Mouse (Mus musculus) C2C12 (cell line): ENCODE results near the gene Eln. TPM values are rescaled to one million over a fixed set of nuclear protein-coding genes. Genes with fewer than 3 reads are reported as not detected.

ENCODE experiments used
- H3K27me3 ChIP-seq: one replicate; pipeline ENCODE4 v1.6.1; 2011; ENCODE audit not compliant: control insufficient read depth, insufficient read depth, insufficient read length
- H3K36me3 ChIP-seq: one replicate; pipeline ENCODE4 v1.6.1; 2011; ENCODE audit not compliant: control insufficient read depth, insufficient read depth
- H3K4me3 ChIP-seq: one replicate; pipeline ENCODE4 v1.5.1; 2011; ENCODE audit warnings: mild to moderate bottlenecking, control low read depth; ENCODE audit not compliant: poor library complexity, insufficient read depth, severe bottlenecking
- H3K79me2 ChIP-seq: one replicate; pipeline ENCODE4 v1.6.1; 2011; ENCODE audit not compliant: control insufficient read depth, insufficient read depth
- H3K79me3 ChIP-seq: one replicate; pipeline ENCODE4 v1.6.1; 2011; ENCODE audit warnings: low read depth, control low read depth
- H3ac ChIP-seq: one replicate; pipeline ENCODE3; 2011; ENCODE audit warnings: low read depth; ENCODE audit not compliant: control insufficient read depth, insufficient read length
- CEBPB ChIP-seq: IDR thresholded peaks from one replicate; pipeline ENCODE4 v1.6.1; 2011; ENCODE audit warnings: low read depth, mild to moderate bottlenecking, control low read depth, moderate library complexity
- CTCF ChIP-seq: IDR thresholded peaks from one replicate; pipeline ENCODE4 v1.5.1; 2011; ENCODE audit not compliant: control insufficient read depth, insufficient read depth, insufficient read length
- FOSL1 ChIP-seq: IDR thresholded peaks from one replicate; pipeline ENCODE4 v1.8.0; 2011; ENCODE audit warnings: mild to moderate bottlenecking, low read length; ENCODE audit not compliant: poor library complexity, insufficient read depth, severe bottlenecking
- MAX ChIP-seq: IDR thresholded peaks from one replicate; pipeline ENCODE4 v1.6.1; 2011; ENCODE audit warnings: mild to moderate bottlenecking, control low read depth
- MYOD1 ChIP-seq: IDR thresholded peaks from one replicate; pipeline ENCODE4 v1.6.1; 2011; ENCODE audit warnings: low read depth; ENCODE audit not compliant: control insufficient read depth, insufficient read length
- MYOG ChIP-seq: IDR thresholded peaks from one replicate; pipeline ENCODE4 v1.6.1; 2011; ENCODE audit not compliant: control insufficient read depth, insufficient read length; ENCODE audit errors: extremely low read depth
- USF1 ChIP-seq: IDR thresholded peaks from one replicate; pipeline ENCODE4 v1.6.1; 2011; ENCODE audit warnings: low read depth, mild to moderate bottlenecking, control low read depth, moderate library complexity
- polyA plus RNA-seq: library from polyadenylated mRNA; unstranded; fragments of >200 nt; fragmentation: generic; extraction: Trizol; gene quantifications from one replicate; pipeline ENCODE4 v1.2.1, GENCODE M21; 2012; ENCODE audit warnings: missing spikeins

Gene Eln
- polyA plus RNA-seq, 1 experiment = not detected

DNA sequence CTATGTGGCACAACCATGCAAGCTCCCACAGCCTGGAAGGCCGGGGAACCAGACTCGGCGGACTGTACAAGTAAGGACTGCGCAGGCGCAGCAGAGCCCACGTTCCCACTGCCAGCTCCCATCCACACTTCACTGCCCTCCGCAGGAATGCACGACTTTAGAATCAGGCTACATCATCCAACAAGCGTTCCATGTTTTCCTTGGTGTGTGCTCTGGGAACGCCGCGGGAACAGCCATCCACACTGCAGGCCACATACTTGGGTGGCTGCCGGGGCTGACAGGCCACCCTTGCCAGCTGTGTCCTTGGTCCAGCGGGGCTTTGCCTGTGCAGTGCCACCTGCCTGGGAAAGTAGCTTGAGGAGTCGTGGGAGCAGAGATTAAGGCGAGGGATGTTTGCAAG, 18.3 kb upstream of the Eln start:
- no peaks in the 10 kb centered on the region for H3K79me3 ChIP-seq
- TF ChIP-seq MYOD1 (no peak), USF1 (no peak), CTCF (no peak), MYOG (no peak), MAX (no peak), FOSL1 (no peak), CEBPB (no peak)
- peaks cover 18% of the 10 kb centered on the region for H3K27me3 ChIP-seq
- H3K36me3 ChIP-seq = no peaks in the 10 kb centered on the region
- H3ac ChIP-seq = no peak overlapping the region
- no peak overlapping the region for H3K4me3 ChIP-seq
- no peaks in the 10 kb centered on the region for H3K79me2 ChIP-seq

- H3K79me2 ChIP-seq = no peaks in the 10 kb centered on the region
- TF ChIP-seq USF1 = no peak
- no peak for TF ChIP-seq CEBPB
- no peak for TF ChIP-seq MAX
- no peak for TF ChIP-seq MYOG
- no peak for TF ChIP-seq MYOD1
- TF ChIP-seq CTCF = no peak
- TF ChIP-seq FOSL1 = no peak
- H3K4me3 ChIP-seq = no peak overlapping the region
- H3K79me3 ChIP-seq = no peaks in the 10 kb centered on the region
- no peaks in the 10 kb centered on the region for H3K36me3 ChIP-seq
- peaks cover 30% of the 10 kb centered on the region for H3K27me3 ChIP-seq
- H3ac ChIP-seq = no peak overlapping the region
Observed at GRCm38 (mm10) chr5:134763326-134763725, 16.2 kb upstream of the Eln start.

- Histone ChIP-seq H3K79me3 (no peaks in the 10 kb centered on the region), H3ac (no peak overlapping the region), H3K79me2 (no peaks in the 10 kb centered on the region), H3K4me3 (no peak overlapping the region), H3K27me3 (peaks cover 44% of the 10 kb centered on the region), H3K36me3 (no peaks in the 10 kb centered on the region)
- TF ChIP-seq MYOG = no peak
- TF ChIP-seq FOSL1 = no peak
- no peak for TF ChIP-seq CEBPB
- no peak for TF ChIP-seq MYOD1
- no peak for TF ChIP-seq USF1
- TF ChIP-seq CTCF = no peak
- no peak for TF ChIP-seq MAX
Observed at GRCm38 (mm10) chr5:134761409-134762124, 14.4 kb upstream of the Eln start.

DNA sequence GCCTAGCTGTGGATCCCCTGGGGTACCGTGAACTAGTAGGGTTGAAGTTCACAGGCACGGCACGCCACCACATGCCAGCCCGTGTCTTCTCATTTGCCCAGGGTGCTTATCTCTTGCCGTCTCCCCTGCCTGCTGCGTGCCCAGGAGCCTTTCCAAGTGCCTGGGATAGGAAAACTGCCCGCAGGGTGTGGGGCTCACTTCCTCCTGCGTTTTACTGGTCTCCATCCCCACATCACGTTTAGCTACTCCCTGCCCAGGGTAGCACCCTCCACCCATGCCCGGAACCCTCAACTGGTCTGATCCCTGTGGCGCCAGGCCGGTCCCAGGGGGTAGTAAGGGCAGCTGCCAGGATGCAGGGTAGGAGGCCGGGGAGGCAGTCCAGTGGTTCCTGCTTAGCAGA, 8.9 kb upstream of the Eln start:
- H3K79me3 ChIP-seq = no peaks in the 10 kb centered on the region
- peaks cover 56% of the 10 kb centered on the region for H3K27me3 ChIP-seq
- no peaks in the 10 kb centered on the region for H3K36me3 ChIP-seq
- no peaks in the 10 kb centered on the region for H3K79me2 ChIP-seq
- H3ac ChIP-seq = no peak overlapping the region
- no peak for TF ChIP-seq CEBPB
- no peak for TF ChIP-seq USF1
- no peak for TF ChIP-seq MYOD1
- TF ChIP-seq FOSL1 = no peak
- no peak for TF ChIP-seq MAX
- no peak for TF ChIP-seq CTCF
- TF ChIP-seq MYOG = no peak
- no peak overlapping the region for H3K4me3 ChIP-seq

DNA sequence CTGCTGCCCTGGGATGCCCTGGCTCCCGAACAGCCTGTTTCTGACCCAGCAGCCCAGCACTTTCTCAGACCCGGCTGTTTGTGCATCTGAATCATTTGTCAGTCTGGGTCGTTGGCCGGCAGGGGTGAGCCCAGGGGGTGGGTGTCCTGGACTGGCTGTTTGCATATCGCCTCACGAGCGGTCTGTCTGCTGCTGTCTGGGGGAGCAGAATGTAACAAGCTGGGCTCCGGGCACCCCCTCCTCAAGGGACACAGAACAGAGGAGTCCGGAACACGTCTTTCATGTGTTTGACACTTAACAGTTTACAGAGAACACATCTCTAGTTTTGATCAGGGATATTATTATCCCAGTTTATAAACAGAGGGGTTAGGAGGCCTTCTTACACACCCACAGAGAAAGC, 7.0 kb upstream of the Eln start:
- H3K4me3 ChIP-seq = no peak overlapping the region
- no peaks in the 10 kb centered on the region for H3K79me3 ChIP-seq
- no peaks in the 10 kb centered on the region for H3K36me3 ChIP-seq
- no peaks in the 10 kb centered on the region for H3K79me2 ChIP-seq
- peaks cover 61% of the 10 kb centered on the region for H3K27me3 ChIP-seq
- no peak for TF ChIP-seq MAX
- TF ChIP-seq CTCF = no peak
- TF ChIP-seq MYOG = no peak
- no peak for TF ChIP-seq CEBPB
- no peak for TF ChIP-seq FOSL1
- TF ChIP-seq MYOD1 = no peak
- no peak overlapping the region for H3ac ChIP-seq

GRCm38 (mm10) chr5:134750469-134750868, 3.3 kb upstream of the Eln start:
- TF ChIP-seq FOSL1 (no peak), USF1 (no peak), CEBPB (no peak), MAX (no peak), MYOD1 (no peak), MYOG (no peak), CTCF (no peak)
- Histone ChIP-seq H3K79me3 (no peaks in the 10 kb centered on the region), H3K36me3 (no peaks in the 10 kb centered on the region), H3K27me3 (peaks cover 54% of the 10 kb centered on the region), H3K79me2 (no peaks in the 10 kb centered on the region), H3ac (no peak overlapping the region), H3K4me3 (no peak overlapping the region)
